Mouse (Mus musculus): ENCODE data around the gene Gm19345. TPM values are rescaled to one million over a fixed set of nuclear protein-coding genes. Genes with fewer than 3 reads are reported as not detected.

The Gm19345 gene
- not detected for polyA plus RNA-seq (2014; fragmentation: Illumina TruSeq; extraction: RNeasy Lipid Tissue Mini Kit (QIAGEN cat#74804); ENCODE audit: low read depth, low replicate concordance)

DNA sequence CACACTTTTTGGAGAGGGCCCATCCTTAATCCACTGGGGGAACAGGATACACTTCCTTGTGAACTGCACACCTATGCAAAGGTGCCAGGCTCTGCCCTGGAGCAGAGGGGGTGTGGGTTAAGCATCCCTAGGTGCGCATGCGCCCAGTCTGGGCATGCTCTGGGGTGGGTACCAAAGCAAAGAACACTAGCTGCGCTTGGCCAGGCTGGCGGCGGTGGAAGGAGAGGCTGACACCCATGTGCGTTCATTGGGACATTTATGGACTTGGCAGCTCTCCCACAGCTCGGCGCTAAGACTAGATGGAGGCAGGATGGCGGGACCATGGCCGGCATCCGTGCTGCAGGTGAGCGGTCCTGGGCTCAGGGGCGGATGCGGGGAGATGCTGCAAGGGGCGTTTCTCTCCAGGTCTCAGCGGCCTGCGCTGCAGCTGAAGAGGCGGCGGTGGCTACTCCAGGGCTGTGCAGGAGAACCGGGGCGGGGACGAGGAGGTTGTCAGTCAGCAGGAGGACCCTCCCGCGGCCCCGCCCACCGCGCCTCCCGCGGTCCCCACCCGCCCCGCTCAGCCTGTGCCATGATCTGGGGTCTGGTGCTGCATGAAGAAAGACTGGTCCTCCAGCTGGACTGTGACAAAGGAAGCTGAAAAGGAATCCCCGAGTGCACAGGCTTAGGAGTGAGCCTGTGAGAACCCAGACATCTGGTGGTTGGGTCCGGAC is at the start of gene Gm19345:
Gene Gm19345 (plus strand): TSS at position 146 of the 713 bp plus-strand sequence.

DNA sequence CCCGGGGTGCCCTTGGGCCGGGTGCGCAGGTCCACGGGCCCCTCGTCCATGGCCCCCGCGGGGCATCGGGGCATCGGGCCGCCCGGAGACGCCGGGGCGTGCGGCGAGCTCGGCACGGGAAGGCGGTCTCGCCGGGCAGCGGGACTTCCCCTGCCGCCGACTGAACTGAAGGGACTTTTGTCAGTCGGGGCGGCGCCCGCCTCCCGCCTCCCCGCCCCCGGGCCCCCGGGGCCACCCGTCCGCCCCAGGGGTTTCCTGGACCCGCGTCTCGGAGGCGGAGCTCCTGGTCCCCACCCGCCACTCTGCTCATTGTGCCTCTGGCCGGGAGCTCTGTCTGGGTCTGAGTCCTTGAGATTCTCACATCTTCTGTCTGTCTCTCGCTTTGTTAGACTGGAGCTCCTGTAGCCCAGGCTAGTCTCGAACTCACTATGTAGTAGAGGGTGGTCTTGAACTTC is 29.2 kb upstream of the Gm19345 start, which contains the start of gene Bcl3:
Gene Bcl3 (minus strand): TSS at position 167 of the 455 bp plus-strand sequence.

DNA sequence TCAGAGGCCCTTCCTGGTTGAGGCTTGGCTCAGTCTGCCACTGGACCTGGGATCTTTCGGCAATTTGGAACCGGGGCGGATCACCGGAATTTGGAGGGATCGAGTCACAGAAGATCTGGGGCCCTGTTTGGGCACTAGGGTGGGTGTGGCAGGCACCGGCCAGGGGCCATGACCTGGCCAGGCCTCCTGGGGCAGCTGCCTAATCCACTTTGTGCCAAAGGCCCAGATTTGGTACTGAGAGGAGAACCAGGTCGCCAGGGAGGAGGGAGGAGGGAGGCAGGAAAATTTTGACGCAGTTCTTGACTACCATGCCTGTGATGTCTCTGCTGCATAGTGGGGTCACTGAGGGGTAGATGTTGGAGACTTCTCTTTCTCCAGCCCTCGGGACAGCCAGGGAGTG is 9.4 kb downstream of the Gm19345 start, which contains the start of gene Ceacam16:
Gene Ceacam16 (minus strand): TSS at position 101 of the 400 bp plus-strand sequence.

DNA sequence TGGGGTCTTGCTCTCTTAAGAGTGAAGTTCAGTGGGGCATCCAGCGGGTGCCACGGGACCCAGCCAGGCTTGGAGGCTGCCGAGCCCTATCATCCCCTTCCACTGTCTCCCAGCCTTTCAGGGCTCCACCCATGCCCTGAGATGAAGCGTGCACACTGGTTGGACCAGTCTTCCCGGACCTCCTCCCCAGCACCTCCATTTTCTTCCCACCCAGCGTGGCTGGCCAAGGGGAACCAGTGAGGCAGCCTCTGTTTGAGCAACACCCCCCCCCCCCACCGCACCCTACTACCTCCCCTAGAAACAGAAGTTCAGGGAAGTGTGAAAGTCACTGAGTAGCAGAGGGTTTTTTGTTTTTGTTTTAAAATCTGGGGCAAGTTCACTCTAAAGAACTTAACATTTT is 36.0 kb downstream of the Gm19345 start, which contains the start of gene Ceacam19:
Gene Ceacam19 (minus strand): TSS at position 117 of the 400 bp plus-strand sequence.

Other genes starting within 250 kb of the Gm19345 start
- gene Clasrp, start 247.5 kb upstream of the Gm19345 start, polyA plus RNA-seq (2014; fragmentation: Illumina TruSeq; extraction: RNeasy Lipid Tissue Mini Kit (QIAGEN cat#74804); ENCODE audit: low read depth, low replicate concordance) = 3.3 TPM
- 0.39 TPM for gene Relb, start 222.6 kb upstream of the Gm19345 start, polyA plus RNA-seq (2014; fragmentation: Illumina TruSeq; extraction: RNeasy Lipid Tissue Mini Kit (QIAGEN cat#74804); ENCODE audit: low read depth, low replicate concordance)
- 17.7 TPM for gene Clptm1, start 187.0 kb upstream of the Gm19345 start, polyA plus RNA-seq (2014; fragmentation: Illumina TruSeq; extraction: RNeasy Lipid Tissue Mini Kit (QIAGEN cat#74804); ENCODE audit: low read depth, low replicate concordance)
- not detected for gene Apoc2, start 174.1 kb upstream of the Gm19345 start, polyA plus RNA-seq (2014; fragmentation: Illumina TruSeq; extraction: RNeasy Lipid Tissue Mini Kit (QIAGEN cat#74804); ENCODE audit: low read depth, low replicate concordance)
- gene Gm44805, start 170.6 kb upstream of the Gm19345 start, polyA plus RNA-seq (2014; fragmentation: Illumina TruSeq; extraction: RNeasy Lipid Tissue Mini Kit (QIAGEN cat#74804); ENCODE audit: low read depth, low replicate concordance) = not detected
- gene Apoc4, start 170.5 kb upstream of the Gm19345 start, polyA plus RNA-seq (2014; fragmentation: Illumina TruSeq; extraction: RNeasy Lipid Tissue Mini Kit (QIAGEN cat#74804); ENCODE audit: low read depth, low replicate concordance) = not detected
- gene Apoc1, start 159.3 kb upstream of the Gm19345 start, polyA plus RNA-seq (2014; fragmentation: Illumina TruSeq; extraction: RNeasy Lipid Tissue Mini Kit (QIAGEN cat#74804); ENCODE audit: low read depth, low replicate concordance) = 9.0 TPM
- gene Apoe, start 152.8 kb upstream of the Gm19345 start, polyA plus RNA-seq (2014; fragmentation: Illumina TruSeq; extraction: RNeasy Lipid Tissue Mini Kit (QIAGEN cat#74804); ENCODE audit: low read depth, low replicate concordance) = 3.0 TPM
- gene Tomm40, start 136.6 kb upstream of the Gm19345 start, polyA plus RNA-seq (2014; fragmentation: Illumina TruSeq; extraction: RNeasy Lipid Tissue Mini Kit (QIAGEN cat#74804); ENCODE audit: low read depth, low replicate concordance) = 0.38 TPM
- 7.8 TPM for gene Nectin2, start 101.5 kb upstream of the Gm19345 start, polyA plus RNA-seq (2014; fragmentation: Illumina TruSeq; extraction: RNeasy Lipid Tissue Mini Kit (QIAGEN cat#74804); ENCODE audit: low read depth, low replicate concordance)
- gene Bcam, start 81.0 kb upstream of the Gm19345 start, polyA plus RNA-seq (2014; fragmentation: Illumina TruSeq; extraction: RNeasy Lipid Tissue Mini Kit (QIAGEN cat#74804); ENCODE audit: low read depth, low replicate concordance) = not detected
- gene Cblc, start 55.2 kb upstream of the Gm19345 start, polyA plus RNA-seq (2014; fragmentation: Illumina TruSeq; extraction: RNeasy Lipid Tissue Mini Kit (QIAGEN cat#74804); ENCODE audit: low read depth, low replicate concordance) = not detected
- 0.53 TPM for gene Bcl3, start 29.2 kb upstream of the Gm19345 start, polyA plus RNA-seq (2014; fragmentation: Illumina TruSeq; extraction: RNeasy Lipid Tissue Mini Kit (QIAGEN cat#74804); ENCODE audit: low read depth, low replicate concordance)
- gene Ceacam16, start 9.3 kb downstream of the Gm19345 start, polyA plus RNA-seq (2014; fragmentation: Illumina TruSeq; extraction: RNeasy Lipid Tissue Mini Kit (QIAGEN cat#74804); ENCODE audit: low read depth, low replicate concordance) = not detected
- not detected for gene Ceacam19, start 36.0 kb downstream of the Gm19345 start, polyA plus RNA-seq (2014; fragmentation: Illumina TruSeq; extraction: RNeasy Lipid Tissue Mini Kit (QIAGEN cat#74804); ENCODE audit: low read depth, low replicate concordance)
- 7.9 TPM for gene Pvr, start 69.2 kb downstream of the Gm19345 start, polyA plus RNA-seq (2014; fragmentation: Illumina TruSeq; extraction: RNeasy Lipid Tissue Mini Kit (QIAGEN cat#74804); ENCODE audit: low read depth, low replicate concordance)
- gene Igsf23, start 98.8 kb downstream of the Gm19345 start, polyA plus RNA-seq (2014; fragmentation: Illumina TruSeq; extraction: RNeasy Lipid Tissue Mini Kit (QIAGEN cat#74804); ENCODE audit: low read depth, low replicate concordance) = not detected
- 1.4 TPM for gene Ceacam20, start 113.4 kb downstream of the Gm19345 start, polyA plus RNA-seq (2014; fragmentation: Illumina TruSeq; extraction: RNeasy Lipid Tissue Mini Kit (QIAGEN cat#74804); ENCODE audit: low read depth, low replicate concordance)
- gene Nlrp9b, start 139.5 kb downstream of the Gm19345 start, polyA plus RNA-seq (2014; fragmentation: Illumina TruSeq; extraction: RNeasy Lipid Tissue Mini Kit (QIAGEN cat#74804); ENCODE audit: low read depth, low replicate concordance) = 1.6 TPM
- not detected for gene Vmn1r91, start 247.7 kb downstream of the Gm19345 start, polyA plus RNA-seq (2014; fragmentation: Illumina TruSeq; extraction: RNeasy Lipid Tissue Mini Kit (QIAGEN cat#74804); ENCODE audit: low read depth, low replicate concordance)